Mouse (Mus musculus): ENCODE data around the gene Apoa5.
"Not testable (repeated sequence)": the region's sequence is repeated elsewhere in the genome, so short reads cannot be mapped to it uniquely, and the experiment has no call there.

The Apoa5 gene

DNA sequence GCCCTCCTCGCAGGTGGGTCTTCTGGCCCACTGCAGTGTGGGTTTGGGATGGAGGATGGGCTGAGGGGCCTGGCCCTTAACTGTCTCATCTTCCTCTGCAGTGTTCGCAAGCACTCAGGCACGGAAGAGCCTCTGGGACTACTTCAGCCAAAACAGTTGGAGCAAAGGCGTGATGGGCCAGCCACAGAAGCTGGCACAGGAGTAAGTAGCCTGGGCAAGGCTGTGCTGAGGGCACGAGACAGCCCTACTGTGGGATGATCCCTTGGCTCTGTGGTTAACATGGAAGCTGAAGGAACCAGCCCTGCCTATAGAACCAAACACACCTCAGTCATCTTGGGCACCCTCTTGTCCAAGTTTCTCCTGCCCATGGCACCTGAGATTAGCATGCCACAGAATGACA lies 692 bp downstream of the Apoa5 start:
- no peak for DNase-seq

DNA sequence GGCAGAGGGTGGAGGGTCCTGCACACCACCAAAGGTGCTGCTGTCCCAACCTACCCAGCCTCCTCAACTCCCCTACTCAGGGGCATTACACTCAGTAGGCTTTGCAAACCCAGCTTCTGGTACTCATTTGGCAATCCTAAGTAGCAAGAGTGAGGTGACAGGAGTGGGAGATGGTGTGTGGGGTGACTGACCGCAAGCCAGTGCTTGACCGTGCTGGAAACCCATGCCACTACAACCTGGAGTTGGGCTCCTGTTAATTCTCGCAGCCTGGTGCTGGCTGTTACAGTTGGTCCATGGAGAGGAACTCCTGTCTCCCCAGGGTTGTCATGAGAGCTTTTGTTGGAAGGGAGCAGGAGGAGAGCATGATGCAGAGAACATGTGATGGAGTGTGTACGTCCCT lies 2.3 kb downstream of the Apoa5 start:
- DNase-seq: no peak

DNA sequence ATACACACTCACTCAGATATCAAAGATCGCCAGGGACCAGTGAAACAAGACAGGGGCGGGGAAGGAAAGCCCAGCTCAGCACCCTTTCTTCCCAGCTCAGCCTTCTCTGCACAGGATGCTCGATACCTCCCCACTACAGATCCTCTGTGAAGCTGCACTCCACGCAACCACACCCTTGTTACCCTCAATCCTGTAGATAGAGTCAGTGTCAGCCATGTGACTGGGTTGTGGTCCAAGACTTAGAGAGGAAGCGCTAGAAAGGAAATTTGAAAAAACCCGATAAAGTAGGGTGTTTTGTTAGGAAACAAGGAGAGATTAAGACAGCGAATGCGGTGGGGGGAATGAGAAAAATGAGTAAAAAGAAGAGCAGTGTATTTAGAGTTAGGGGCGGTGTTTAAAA lies 3.6 kb downstream of the Apoa5 start:
- DNase-seq: no peak

DNA sequence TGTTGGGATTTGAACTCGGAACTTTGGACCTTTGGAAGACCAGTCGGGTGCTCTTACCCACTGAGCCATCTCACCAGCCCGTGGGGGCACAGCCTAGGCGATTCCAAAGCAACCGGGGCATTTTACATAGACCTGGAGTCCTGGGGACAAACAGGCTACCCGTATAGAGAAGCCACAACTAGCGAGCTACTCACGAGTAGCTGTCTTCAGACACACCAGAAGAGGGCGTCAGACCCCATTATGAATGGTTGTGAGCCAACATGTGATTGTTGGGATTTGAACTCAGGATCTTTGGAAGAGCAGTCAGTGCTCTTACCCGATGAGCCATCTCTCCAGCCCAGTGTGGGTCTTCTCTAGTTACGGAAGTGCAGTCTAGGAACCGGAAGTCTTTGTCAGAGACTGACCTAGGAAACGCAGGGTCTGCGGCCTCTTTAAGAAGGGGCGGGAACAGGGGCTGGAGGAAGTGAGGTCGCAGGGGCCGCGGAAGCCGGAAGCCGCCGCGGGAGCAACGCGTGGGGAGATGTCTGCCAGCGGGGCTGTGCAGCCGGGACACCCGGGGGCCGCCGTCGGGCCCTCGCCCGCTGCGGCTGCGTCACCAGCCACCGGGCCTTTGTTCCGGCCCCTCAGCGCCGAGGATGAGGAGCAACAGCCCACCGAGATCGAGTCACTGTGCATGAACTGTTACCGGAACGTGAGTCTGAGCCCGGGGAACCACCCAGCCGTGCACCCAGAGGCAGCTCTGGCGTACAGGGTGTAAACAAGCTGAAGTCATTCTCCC lies 4.4 kb downstream of the Apoa5 start, which contains the start of gene Zpr1:
Gene Zpr1 (plus strand): TSS at position 388 of the 778 bp plus-strand sequence.
- DNase-seq: peak; percentile 93

DNA sequence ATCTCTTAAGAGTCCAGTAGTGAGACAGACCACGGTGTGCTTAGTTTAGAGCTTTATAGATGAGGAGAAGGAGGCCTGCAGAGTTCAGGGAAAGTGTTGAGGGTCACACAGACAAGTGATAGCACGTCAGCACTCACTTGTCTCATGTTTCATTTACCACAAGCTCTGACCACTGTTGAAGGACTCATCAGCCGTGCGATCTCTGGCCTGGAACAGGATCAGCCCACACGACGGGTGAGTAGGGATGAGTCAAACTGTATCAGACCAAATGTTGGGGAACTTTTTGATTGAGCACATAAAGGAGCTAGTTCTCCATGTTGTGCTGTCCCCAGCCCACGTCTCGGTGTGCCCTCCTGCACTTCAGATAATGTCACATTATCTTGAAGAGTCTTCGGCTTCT lies 6.1 kb downstream of the Apoa5 start:
- no peak for DNase-seq

DNA sequence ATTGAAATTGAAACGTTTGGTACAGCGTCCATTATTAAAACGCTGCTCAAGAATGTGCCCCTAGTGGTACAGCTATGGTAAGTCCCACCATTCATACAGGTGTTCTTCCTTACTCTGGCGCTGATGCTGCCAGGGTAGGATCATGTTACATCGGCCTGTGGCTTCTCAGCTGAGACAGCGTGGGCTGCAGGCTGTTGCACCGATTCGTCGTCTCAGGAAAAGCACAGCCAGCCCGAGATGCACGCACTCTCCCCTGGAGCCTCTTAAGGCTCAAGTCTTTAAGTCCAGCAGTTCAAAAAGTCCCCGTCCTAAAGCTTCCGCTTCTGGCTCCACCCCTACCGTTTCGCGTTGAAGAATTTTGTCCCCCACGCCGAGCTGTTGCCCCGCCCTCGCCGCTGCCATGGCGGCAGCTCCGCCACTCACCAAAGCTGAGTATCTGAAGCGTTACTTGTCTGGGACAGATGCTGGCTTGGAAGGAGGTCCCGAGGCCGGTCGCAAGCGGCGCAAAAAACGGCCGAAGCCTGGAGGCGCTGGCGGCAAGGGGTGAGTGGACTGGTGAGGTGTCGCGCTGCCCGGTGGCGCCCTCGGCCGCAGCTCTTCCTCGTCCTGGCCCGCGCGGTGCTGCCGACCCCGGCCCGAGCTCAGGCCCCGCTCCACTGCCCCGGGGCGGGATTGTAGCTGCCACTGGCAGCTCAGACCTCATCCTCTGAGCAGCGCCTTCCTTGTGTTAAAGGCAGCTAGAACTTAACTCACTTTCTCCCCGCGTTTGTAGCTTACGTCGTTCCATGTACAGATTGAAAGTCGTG lies 14.4 kb downstream of the Apoa5 start, which contains the start of gene Bud13:
Gene Bud13 (plus strand): TSS at position 378 of the 806 bp plus-strand sequence.
- peak; percentile 92 for DNase-seq

DNA sequence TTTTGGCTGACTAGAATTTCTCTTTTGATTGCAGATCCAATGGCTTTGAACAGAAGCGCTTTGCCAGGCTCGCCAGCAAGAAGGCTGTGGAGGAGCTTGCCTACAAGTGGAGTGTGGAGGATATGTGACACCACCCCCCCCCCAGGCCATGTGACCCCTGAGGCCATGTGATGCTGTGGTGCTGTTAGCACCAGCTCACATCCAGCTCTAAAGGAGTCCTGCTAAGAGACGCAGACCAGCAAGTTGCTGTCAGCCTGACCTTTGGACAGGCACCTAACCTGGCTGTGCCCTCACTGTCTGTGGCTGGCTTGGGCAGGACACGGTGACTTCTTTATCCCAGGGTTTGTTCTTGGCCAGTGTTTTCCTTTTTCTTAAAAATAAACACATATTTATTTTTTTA lies 29.9 kb downstream of the Apoa5 start:
- peak; percentile 19 for DNase-seq

DNA sequence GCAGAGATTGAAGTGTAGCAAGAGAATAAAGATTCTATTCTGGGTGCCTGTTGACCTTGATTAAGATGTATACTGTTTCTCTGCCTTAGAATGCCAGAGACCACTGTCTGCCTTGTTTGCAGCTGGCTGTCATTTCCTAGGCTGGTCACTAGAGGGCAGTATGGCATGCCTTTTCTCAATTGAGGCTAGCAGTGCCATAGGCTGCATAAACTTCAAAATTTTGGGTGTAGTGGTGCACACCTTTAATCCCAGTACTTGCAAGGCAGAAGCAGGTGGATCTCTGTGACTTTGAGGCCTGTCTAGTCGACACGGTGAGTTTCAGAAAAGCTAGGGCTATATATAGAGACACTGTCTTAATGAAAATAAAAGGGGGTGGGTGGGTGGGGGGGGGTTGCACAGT lies 33.7 kb downstream of the Apoa5 start:
- peak; percentile 48 for DNase-seq

DNA sequence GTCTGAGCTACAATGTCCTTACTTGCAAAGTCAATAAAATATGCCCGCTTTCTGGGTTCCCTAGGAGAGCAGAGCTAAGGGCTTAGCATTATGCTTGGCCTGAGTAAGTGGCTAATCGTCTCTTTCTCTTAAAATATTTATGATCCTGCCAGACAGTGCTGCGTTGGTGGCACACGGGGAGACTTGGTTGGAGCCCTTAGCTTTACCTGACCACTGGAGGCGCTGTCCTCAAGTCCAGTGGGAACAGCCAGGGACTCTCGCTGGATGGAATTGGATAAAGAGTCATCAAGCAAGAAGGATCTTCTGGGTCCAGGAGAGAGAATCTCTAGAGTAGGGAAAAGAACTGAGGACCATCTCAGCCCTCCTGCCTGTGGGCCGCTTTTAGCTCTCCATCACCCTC lies 40.7 kb downstream of the Apoa5 start:
- DNase-seq: peak; percentile 19

DNA sequence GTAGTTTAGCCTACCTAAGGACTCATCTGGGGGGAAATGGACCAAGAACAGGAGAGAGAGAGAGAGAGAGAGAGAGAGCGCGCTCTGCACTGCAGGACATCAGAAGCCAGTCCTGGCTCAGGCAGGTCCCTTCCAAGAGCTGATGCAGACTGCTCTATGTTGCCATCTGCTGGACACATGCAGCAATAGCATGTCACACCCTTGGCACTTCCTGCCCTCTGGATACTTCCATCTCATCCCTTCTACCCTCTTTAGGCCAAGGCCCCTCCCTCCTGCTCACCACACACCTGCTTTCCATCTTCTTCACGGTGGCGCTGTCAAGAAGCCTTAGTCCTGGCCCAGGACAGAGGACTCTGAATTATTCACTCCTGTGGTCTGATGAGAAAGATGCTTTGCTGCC lies 46.1 kb downstream of the Apoa5 start:
- peak; percentile 68 for DNase-seq

DNA sequence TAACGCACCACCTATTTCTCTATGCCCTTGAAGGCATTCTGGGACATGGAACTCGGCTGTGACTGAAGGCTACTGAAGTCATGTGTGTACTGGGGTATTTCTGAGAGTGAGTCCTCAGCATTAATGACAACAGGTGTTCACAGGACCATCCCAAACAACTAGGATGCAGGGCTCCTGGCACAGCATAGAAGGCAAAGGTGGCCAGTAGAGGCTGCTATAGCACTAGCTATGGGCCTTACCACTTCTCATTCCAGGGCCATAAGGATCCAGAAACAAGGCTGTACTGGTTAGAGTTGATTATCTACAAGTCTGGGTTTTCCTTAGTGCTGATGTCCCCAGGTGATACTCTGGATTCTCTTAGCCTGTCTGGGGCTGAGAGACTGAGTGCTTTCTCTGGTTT lies 46.5 kb downstream of the Apoa5 start:
- no peak for DNase-seq

DNA sequence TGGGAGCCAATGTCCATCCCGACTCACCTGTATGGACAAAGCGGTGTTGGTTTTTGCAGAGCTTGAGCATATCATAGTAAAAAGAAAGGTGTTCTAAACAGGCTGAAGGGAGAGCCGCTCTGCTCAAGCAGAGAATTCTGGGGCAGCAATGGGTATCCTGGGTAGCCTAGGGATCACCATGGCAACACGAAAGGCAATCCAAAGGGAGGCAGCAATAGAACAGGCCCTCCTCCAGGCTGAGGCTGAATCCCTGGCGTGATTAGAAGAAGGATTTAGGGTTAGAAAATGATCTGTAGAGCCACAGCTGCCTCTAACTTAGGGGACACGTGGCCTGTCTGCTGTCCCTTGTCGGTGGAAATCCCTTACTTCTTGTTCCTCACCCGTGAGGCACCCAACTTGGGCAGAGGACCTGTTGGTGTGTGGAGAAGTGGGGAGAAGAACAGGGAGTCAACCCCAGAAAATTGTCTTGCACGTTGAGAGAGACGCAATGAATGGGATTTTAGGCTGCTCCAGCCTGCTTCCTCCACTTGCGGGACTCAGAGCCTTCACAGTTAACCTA lies 47.5 kb downstream of the Apoa5 start:
- no peak for DNase-seq

DNA sequence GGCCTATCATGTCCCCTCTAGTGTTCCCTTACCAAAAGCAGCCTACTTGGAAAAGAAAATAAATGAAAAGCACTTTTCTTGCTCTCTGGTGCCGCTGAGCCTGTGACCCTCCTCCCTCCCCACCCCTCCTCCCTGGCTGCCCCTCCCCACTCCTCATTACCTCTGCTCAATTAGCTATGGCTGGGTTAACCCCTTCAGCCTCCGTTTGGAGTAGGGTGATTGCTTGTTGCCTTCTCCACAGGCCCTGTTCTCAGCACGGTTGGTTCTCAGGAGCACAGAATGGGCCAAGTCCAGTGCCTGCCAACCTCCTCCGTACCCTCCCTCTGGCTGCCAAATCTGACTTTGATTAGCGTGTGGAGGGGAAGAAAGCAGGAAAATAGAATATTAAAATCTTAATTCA lies 48.0 kb downstream of the Apoa5 start:
- no peak for DNase-seq

DNA sequence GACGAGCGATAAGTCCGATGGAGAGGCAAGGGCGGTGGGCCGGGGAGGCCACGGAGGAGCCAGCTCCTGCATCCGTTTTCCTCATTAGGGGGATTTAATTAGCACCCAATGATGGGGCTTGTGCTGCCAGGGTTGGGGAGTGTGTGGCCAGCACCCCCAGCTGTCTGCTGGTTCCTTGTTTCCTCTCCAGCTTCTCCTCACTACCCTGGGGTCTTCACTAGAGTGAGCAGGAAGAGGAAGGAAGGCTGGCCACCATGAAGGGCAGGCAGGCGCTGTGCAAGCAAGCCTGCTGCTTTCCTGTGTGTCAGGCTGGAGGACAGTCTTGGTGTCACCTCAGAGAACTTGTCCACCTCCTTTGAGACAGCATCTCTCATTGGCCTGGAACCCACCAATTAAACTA lies 48.5 kb downstream of the Apoa5 start:
- DNase-seq: no peak

DNA sequence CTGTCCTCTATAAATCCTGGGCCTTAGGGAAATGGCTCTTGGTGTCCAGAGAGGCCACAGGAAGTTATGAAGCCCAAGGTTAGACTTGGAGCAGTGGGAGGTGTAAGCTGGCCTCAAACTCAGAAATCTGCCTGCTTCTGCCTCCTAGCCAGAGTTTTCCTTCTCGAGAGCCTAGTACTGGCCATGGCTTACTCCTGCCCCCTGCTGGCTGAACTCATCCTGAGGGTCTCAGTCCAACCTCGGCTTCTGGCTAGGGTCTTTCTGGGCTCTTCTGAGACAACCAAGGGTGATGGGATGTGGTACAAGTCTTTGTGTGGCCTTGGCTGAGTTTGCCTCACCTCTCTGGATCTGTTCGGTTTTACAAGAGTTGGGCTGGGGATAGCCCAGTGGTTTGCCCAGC lies 49.5 kb downstream of the Apoa5 start:
- no peak for DNase-seq

DNA sequence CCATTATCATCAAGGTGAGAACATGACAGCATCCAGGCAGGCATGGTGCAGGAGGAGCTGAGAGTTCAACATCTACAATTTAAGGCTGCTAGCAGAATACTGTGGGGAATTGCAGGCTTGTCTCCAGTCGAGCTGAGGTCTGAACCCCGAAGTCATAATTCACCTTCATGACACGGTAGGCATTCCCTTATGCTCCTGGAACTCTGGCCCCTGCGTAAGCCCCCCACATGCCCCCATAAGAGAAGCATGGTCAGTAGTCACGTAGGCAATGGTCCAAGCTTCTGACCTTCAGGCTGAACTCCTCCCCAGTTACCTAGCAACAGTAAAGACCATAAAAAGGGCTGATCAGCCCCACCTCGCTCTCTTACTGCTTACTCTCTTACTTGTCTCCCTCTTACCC lies 51.5 kb downstream of the Apoa5 start, which contains the start of gene 4931429L15Rik:
Gene 4931429L15Rik (minus strand): TSS at position 101 of the 400 bp plus-strand sequence.
- DNase-seq: not testable (repeated sequence)

DNA sequence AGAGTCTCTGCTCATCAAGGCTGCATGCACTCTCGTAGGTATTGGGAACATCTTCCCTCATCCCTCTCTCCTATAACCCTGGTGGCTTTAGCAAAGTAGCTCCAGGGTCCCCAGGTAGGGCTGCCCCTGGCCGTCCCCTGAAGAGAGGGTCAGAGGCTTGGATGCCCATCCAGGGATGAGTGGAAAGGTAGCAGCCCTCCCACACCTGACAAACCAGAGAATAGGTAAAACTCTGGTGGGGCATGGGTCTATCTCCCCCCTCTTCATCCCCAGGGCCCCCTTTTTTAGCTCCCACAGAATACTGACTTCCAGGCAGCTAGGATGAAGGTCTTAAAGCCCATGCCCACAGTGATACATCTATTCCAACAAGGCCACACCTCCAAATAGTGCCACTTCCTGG lies 52.0 kb downstream of the Apoa5 start:
- DNase-seq: no peak
